Mouse (Mus musculus): ENCODE measurements around the gene Ctdspl2. TPM values are rescaled to one million over a fixed set of nuclear protein-coding genes. Genes with fewer than 3 reads are reported as not detected.
"Not testable (repeated sequence)": the region's sequence is repeated elsewhere in the genome, so short reads cannot be mapped to it uniquely, and the experiment has no call there.

The Ctdspl2 gene
- total RNA-seq (2014; fragmentation: Nextera tagmentation), result 46.4 and 47.5 TPM in 2 replicates
- total RNA-seq (2017), result 81.6 and 86.7 TPM in 2 replicates

DNA sequence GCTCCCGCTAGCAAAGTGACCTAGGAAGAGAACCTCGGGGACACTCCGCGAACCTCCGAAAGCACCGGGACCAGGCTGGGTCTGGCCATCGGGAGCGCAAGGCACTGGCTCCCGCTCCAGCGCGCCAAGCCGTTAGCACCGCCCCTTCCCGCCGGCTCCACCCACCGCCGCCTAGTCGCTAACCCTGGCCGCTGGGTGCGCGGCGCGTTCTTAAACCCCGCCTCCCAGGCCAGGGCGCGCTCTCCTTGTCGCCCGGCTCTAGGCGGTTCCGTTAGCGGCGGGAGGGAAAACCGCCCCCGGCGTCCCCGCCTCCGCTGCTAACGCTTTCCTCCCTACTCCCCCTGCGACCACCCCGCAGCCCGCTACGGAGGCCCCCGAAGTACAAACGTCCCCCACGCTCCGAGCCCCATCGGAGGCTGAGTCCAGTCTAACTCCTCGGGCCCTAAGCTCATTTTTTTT is at the start of gene Ctdspl2, which contains the start of gene Mageb3:
Gene Ctdspl2 (plus strand): TSS at position 237 of the 459 bp plus-strand sequence.
Gene Mageb3 (minus strand): TSS at position 328 of the 459 bp plus-strand sequence.
- ATAC-seq (replicated peaks; ENCODE audit: poor library complexity, severe bottlenecking), result peak; percentile 88

GRCm38 (mm10) chr2:121909975-121910374 is 45.8 kb upstream of the Ctdspl2 start:
- ATAC-seq (replicated peaks; ENCODE audit: poor library complexity, severe bottlenecking), result no peak

DNA sequence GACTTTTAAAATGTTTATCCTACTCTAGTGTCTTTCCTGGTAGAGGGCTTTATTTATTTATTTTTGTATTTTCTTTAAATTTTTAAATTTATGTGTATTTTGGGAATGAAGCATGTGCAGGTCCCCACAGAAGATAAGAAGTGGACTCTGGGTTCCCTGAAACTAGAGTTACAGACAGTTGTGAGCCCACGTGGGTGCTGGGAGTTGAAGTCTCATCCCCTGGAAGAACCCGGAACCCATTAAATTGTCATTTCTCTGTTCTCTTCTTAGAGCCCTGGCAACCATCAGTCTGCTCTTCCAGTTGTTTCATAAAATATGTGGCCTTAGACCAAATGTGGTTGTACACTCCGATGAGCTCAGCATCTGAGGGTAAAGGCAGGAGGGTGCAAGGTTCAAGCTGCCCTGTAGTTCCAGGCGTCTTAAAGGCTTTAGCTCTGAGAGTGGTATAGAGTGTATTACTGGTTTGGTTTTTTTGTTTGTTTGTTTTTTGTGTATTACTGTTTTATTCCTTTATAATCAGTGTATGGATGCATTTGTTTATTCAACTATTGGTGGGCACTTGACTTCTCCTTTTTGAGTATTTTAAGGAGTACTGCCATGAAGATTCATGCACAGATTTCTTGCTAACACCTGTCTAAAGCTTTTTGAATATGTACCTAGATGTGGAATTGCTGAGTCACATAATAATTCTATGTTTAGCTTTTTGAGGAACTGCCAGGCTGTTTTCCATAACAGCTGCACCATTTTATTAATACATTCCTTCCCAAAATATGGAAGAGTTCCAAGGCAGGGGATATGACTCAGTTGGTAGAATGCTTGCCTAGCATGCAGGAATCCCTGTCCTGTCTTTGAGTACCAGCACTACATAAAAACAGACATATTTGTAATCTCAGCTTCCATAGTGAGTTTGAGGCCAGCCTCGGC is 39.5 kb upstream of the Ctdspl2 start:
- ATAC-seq (replicated peaks; ENCODE audit: poor library complexity, severe bottlenecking), result no peak

DNA sequence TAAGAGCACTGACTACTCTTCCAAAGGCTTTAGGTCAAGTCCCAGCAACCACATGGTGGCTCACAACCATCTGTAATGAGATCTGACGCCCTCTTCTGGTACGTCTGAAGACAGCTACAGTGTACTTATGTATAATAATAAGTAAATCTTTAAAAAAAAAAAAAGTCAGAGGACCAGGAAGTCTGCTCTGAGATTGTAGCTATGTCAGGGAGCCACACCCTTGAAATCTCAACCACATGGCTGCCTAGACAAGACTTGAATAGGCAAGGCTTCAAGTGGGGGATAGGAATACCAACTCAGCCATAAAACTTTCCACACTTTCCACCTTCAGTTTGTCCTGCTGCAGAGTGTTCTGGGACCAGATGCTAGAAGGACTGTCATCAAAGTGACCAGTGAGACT is 18.2 kb upstream of the Ctdspl2 start:
- ATAC-seq (replicated peaks; ENCODE audit: poor library complexity, severe bottlenecking), result not testable (repeated sequence)

DNA sequence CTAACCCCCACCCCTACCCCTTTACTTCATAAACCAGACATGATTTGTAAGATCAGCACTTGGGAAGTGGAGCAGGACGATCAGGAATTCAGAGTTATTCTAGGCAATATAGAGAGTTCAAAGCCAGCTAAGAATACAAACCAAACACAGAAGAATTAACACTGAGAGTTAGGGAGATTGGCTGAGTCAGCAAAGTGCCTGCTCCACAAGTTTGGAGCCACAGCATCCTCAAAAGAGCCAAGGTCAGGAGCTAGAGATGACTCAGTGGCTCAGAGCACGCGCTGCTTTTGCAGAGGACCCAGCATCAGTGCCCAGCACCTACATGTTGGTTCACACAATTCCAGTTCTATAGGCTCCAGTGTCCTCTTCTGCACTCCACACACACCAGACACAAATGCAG is 12.4 kb upstream of the Ctdspl2 start:
- ATAC-seq (replicated peaks; ENCODE audit: poor library complexity, severe bottlenecking), result no peak

- peak; percentile 11; the same call in 1 of the 2 replicates for ATAC-seq (replicated peaks; ENCODE audit: poor library complexity, severe bottlenecking)
Measured at GRCm38 (mm10) chr2:121954971-121955656, 687 bp upstream of the Ctdspl2 start.

- ATAC-seq (replicated peaks; ENCODE audit: poor library complexity, severe bottlenecking), result peak; percentile 76
Measured at GRCm38 (mm10) chr2:121956224-121957018, 620 bp downstream of the Ctdspl2 start.

- ATAC-seq (replicated peaks; ENCODE audit: poor library complexity, severe bottlenecking), result no peak
Measured at GRCm38 (mm10) chr2:121957216-121957792, 1.5 kb downstream of the Ctdspl2 start.

- ATAC-seq (replicated peaks; ENCODE audit: poor library complexity, severe bottlenecking), result peak; percentile 65
Measured at GRCm38 (mm10) chr2:121995738-121996137, 39.9 kb downstream of the Ctdspl2 start.

GRCm38 (mm10) chr2:122008832-122009231 is 53.0 kb downstream of the Ctdspl2 start:
- no peak for ATAC-seq (replicated peaks; ENCODE audit: poor library complexity, severe bottlenecking)

DNA sequence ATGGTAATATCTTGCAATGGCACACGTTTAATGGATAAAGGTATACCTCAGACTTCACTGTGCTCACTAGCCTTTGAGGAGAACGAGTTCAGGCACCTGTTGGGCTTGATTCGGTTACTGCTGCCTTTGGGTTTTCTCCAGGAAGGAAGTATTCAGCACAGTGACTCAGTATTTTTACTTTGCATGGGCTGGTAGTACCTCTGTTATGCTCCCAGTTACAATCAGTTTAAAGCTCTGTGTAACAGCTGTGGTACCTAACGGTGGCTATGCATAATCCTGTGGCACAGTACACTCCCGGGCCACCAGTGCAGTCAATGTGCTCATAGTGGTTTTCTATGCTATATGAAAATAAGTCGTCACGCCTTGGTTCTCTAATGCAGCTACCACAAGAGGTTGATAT is 55.6 kb downstream of the Ctdspl2 start:
- no peak for ATAC-seq (replicated peaks; ENCODE audit: poor library complexity, severe bottlenecking)

- ATAC-seq (replicated peaks; ENCODE audit: poor library complexity, severe bottlenecking), result no peak
Measured at GRCm38 (mm10) chr2:122018705-122019104, 62.9 kb downstream of the Ctdspl2 start.

DNA sequence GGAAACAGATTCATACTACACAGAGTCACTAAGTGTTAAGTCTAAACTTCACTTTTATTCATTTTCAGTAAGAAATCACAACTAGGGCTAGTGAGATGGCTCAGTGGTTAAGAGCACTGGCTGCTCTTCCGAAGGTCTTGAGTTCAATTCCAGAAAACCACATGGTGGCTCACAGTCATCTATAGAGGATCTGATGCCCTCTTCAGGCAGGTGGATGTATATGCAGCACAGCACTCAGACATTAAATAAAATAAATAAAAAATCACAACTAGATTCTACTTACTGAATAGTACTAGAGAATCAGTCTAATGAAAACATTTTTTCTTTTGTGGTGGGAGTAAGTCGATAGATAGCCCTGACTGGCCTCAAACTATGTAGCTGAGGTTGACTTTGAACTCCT is 66.5 kb downstream of the Ctdspl2 start:
- ATAC-seq (replicated peaks; ENCODE audit: poor library complexity, severe bottlenecking), result peak; percentile 61; the same call in 1 of the 2 replicates

DNA sequence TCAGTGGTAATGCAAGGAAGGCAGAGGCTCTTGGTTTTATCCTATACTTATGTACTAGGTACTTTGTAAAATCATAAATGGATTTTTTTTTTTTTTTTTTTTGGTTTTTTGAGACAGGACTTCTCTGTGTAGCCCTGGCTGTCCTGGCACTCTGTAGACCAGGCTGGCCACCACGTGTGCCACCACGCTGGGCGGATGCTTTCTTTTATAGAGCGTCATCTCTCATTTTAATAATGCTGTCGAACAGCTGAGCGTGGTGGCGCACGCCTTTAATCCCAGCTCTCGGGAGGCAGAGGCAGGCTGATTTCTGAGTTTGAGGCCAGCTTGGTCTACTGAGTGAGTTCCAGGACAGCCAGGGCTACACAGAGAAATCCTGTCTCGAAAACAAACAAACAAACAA is 71.3 kb downstream of the Ctdspl2 start:
- not testable (repeated sequence) for ATAC-seq (replicated peaks; ENCODE audit: poor library complexity, severe bottlenecking)

DNA sequence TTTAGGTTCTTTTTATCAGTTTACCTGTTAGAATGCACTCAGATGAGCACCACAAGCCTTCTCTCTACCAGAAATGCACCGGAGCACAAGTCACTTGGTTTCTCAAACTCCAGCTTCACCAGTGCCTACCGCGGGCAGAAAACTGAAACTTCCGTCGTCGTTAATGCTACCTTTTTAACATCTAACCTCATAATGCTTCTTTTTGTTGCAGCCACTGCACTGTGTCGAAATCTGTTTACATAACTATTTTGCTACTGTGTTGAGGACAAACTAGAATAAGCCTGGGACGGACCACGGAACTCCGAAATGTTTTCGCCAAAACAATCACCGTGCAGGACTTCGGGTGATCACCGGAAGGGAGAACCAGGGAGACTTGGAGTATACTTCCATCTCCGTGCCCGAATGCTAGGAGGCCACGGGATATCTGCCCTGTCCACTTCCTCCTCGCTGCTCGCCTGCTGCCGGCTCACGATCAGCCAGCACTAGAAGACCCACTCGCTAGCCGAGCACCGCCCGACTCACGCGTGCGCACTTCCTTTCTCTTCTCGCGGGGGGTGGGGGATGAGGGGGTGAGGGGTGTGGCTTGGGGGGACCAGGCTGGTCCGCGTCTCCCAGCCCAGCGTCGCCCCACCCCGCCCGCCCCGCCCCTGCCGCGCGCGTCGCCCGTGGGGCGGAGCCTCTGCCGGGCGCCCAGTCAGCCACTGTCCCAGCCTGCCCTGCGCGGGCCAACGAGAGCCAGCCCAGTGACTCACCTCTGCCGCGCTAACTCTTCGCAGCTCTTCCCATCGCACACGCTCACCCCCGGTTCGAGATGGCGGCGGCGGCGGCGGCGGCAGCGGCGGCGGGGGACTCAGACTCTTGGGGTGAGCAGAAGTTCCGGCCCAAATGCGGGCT is 72.3 kb downstream of the Ctdspl2 start, which contains the start of gene Eif3j1:
Gene Eif3j1 (plus strand): TSS at position 685 of the 894 bp plus-strand sequence.
- peak; percentile 88 for ATAC-seq (replicated peaks; ENCODE audit: poor library complexity, severe bottlenecking)

DNA sequence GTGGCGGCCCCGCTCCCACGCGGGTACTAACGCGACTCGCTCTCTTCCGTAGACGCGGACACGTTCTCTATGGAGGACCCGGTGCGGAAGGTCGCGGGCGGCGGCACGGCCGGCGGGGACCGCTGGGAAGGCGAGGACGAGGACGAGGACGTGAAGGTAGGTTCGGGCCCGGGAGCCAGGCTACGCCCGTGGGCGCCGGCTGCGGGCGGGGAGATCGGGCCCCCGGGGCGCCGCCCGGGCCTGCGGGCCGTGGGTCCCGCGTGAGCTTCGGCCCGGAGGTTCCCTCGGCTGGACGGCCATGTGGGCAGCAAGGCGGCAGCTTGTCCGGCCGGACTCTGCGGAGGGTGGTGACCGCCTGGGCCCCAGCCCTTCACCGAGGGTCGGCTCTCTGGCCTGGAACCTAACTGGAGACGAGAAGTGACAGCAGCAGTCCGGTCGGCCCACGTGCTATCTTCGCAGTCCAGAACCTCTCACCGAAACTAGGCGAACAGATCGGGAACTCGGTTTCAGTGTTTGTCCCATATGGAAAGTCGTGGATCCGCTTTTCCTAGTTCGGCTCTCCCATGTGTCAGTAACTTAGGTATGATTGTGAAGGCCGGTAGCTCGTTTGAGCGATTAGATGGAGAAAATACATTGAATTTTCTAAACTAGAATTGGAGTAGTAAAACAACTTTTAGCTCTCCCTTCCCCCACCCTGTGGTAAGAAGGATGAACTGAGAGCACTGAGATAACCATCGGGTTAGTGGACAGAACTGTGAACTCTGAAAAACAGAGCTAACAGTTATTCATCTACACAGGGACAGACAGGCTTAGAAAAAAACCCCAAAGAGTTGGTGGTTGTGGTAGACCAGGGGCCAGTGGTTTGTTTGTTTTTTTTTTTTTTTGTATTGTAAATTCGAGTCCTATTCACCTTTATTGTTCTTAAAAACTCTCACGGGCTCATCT is 73.2 kb downstream of the Ctdspl2 start:
- peak; percentile 25 for ATAC-seq (replicated peaks; ENCODE audit: poor library complexity, severe bottlenecking)

- ATAC-seq (replicated peaks; ENCODE audit: poor library complexity, severe bottlenecking), result no peak
Measured at GRCm38 (mm10) chr2:122031970-122032369, 76.2 kb downstream of the Ctdspl2 start.

DNA sequence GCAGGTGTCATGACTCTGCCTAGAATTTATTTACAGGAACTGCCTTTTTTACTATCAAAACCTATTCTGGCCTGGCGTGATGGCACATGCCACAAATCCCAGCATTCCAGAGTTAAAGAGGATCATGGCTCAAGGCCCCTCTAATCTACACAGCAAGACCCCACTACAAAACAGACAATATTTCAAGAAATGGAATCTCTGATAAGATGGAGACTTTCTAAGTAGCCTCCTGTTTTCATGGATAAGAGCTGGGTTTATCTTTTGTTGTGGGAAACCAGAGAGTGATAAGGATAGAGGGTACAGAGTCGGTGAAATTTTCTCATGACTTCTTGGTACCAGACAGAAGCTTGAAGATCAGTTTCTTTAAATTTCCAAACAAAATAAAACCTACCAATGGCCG is 80.3 kb downstream of the Ctdspl2 start:
- ATAC-seq (replicated peaks; ENCODE audit: poor library complexity, severe bottlenecking), result no peak

Data from granulocyte monocyte progenitor cell, adult 5-6 weeks (primary cell).